Mouse (Mus musculus) frontal cortex, postnatal 10 days (tissue): ENCODE measurements around the gene Rars.
"Not testable (repeated sequence)": the region's sequence is repeated elsewhere in the genome, so short reads cannot be mapped to it uniquely, and the experiment has no call there.

Source experiments
- DNase-seq, 2 experiments: peaks; one replicate each; pipeline ENCODE4 v3.0.0; 2022; ENCODE audit warnings: low spot score in 2 of 2, mixed read lengths in 1 of 2

Gene Rars

DNA sequence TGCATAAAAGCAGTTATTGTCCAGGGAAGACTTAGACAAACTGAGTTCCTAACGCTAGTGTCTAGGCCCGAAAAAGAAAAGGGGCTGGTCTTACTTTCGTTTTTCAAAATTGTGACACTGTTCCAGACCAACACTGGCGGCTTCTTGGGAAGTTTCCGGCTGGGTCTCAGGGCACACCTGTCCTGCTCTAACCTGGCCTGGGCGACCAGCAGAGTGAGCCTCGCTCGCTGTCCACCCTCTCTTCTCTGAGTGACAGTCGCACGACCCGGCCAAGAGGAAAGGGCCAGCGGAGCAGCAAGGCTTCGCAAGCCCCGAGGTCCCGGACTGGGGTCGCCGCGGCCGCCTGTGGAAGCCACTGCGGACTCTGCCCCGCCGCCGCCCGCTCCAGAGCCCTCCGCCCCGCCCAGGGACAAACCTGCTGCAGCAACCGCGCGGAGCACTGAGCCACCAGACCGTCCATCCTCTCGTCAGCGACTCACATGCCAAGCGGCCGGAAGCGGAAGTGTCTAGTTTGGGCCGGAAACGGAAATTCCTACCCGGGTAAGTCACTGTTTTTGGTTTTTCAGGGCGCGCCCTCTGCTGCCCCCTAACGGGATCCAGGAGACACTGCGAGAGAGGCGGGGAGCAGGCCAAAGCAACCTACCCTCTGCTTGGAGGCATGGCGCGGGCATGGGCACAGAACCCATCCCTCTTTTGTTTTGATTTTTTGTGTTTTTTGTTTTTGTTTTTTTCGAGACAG is at the start of gene Rars:
Rars (minus strand) TSS at position 485 of the 739 bp plus-strand sequence.
- peak; percentile 84 to 91 for DNase-seq

DNA sequence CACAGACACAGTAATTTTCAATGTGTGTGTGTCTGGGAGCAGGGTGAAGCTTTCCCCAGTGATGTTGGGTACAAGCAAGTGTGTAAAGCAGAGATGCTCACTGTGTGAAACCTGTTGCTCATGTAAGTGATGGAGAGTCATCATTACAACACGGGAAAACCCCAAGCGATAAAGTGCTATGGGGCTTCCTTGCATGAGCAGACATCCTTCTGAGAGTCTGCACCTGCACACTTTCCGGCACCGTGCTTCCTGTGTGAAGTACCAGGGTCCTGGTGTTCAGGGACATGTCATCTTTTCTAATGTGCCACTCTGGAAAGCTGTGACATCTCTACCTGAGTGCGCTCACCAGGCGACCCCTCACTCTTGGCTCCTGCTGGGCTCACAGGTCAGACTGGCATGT is 48.5 kb upstream of the Rars start:
- no peak for DNase-seq

DNA sequence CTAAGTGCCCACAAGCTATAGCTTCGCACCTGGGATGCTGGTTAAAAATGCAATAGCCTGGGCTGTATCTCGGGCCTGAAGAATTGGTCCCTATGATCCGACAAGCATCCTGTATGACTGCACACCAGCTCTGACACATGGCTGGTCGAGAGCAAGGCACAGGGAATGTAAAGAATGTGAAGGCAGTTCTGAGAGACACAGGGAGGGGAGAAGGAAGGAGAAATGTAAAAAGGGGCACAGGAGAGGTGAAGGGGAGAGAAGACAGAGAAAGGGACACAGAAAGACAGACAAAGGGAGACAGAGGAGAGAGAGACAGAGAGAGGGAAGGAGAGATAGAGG is 44.2 kb upstream of the Rars start:
- no peak for DNase-seq

DNA sequence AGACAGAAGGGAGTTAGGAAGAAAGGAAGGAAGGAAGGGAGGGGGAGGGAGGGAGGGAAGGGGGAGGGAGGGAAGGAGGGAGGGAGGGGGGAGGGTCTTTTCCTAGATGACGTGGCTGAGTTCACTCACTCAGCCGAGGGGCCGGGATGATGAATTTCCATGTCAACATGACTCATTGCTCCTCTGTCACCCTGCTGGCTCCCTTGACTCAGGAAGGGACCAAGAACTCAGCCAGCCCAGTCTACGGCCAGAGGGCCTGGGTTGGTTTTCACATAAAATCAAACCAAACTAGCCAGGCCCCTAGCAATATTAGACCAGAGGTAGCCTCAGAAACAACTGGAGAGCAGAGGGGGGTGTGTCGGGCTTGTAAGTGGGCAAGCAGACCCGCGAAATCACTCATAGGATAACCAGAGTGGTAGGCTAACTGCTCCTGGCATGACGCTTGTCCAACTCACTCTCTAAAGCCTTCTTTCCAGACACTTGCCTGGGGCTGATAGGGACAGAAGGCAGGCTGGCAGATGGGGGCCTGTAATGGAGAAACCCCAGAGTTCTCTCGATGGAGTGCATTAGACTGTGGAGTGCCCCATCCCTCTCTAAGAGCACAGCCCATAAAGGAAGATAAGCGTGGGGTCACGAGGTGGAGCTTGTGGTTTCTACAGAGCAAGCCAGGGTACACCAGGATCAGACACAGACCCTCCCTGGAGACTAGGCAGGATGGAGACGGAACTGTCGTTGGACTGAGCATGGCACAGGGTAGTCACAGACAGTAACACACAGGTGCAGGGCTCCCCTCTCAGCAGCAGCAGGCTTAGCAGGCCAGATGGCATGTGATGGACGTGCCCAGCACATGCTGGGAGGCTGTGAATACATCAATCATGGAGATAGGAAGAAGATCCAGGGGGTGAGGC is 43.6 kb upstream of the Rars start:
- no peak for DNase-seq

DNA sequence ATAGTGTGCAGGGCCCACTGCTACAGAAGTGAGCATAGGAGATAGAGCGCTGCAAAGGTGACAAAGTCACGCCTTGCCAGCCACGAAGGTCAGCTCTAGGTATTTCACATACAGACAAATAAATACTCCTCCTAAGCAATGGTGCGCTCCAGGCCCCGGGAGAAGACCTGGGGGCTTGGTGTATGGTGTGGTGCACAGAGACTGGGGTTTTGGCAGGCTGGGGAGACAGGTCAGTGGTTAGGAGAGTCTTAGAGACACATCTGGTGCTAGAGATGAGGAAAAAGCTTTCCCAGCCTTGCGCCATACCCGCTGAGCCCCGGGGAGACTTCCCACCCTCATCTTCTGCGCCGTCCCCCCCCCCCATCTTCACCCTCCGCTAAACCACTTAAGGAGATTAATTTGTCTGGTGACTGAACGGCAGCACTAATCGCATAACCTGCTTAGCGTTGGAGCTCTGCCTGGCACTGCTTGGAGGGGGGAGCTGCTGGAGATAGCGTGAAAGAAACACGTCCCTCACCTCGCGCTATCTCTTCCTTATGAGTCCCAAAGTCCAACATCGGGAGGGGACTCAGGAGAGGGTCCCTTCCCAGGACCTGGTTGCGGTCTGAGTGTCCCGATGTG is 39.4 kb upstream of the Rars start:
- no peak for DNase-seq

DNA sequence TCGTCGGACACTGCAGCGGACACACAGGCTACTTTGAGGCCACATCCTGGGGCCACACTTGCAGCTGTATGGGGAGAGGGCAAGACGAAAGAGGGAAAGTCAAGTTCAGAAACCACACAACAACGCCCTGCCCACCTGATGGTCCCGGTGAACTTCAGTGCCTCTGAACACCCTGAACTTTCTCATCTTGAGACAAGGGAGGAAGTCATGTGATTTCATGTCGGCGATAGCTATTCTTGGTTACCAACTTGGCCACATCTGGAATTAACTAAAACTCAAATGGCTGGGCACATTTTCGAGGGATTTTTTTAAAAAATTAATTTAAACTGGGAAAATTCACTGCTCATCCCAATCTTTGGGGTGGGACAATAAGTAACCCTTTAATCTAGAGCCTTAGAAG is 36.7 kb upstream of the Rars start:
- no peak for DNase-seq

DNA sequence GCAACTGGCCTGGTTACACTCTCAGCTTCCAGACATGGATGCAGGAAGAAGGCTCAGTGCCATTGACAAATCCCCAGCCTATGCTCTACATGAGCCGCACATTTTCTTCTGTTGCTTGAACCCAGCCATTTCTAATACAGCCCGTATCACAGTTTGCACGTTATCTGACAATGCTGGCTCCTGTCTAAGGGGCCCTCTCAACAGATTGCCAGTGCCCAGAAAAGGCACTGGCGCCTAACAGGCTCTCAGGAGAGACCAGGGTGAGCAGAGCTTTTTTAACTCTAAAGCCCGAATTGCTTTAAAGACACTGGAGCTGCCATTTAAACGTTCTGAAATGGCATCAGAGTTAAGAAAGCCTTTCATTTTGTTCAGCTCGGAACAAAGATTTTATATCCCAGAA is 31.8 kb upstream of the Rars start:
- no peak for DNase-seq

DNA sequence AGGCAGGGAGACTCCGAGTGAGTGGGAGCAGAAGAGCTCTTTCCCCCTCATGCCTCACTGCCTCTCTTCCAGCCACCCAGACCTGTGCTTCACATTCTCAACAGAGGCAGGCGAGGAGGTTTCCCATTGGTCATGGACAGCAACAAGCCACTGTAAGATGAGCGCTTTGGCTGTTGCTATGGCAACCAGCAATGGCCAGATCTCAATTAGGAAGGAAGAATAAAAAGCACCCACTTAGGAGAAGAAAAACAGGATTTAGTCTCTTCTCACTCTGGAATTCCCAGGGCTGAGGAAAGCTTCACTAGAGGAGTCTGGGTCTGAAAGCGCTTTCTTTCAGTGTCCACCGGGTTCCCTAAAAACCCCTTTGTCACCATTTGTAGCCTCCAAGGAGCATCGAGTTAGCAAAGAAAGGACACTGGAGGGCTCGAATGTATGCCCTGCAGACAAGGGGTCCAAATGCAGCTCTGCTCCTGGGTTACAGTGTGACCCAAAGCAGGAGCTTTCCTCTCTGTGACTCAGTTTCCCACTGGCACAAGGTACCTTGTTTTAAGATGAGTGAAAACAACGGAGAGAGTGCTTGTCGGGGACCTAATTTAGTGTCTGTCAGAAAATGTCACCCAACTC is 30.8 kb upstream of the Rars start:
- DNase-seq: peak; percentile 72 to 76

DNA sequence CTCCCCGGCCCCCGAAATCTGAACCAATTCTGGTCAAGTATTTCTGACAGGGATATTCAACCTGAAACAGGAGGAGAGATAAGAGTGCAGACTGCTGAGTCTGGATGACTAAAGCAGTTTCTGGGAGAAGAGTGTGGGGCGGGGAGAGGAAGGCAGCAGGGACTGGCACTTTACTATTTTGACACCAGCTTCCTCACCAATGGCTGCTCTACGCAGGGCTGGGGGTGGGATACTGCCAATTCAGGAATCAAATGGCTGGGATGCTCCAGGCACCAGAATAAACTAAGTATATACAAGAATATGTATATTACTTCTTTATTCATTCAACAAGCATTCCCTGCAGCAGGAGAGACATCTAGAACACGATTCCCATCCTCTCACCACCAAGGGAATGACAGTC is 29.3 kb upstream of the Rars start:
- no peak for DNase-seq

DNA sequence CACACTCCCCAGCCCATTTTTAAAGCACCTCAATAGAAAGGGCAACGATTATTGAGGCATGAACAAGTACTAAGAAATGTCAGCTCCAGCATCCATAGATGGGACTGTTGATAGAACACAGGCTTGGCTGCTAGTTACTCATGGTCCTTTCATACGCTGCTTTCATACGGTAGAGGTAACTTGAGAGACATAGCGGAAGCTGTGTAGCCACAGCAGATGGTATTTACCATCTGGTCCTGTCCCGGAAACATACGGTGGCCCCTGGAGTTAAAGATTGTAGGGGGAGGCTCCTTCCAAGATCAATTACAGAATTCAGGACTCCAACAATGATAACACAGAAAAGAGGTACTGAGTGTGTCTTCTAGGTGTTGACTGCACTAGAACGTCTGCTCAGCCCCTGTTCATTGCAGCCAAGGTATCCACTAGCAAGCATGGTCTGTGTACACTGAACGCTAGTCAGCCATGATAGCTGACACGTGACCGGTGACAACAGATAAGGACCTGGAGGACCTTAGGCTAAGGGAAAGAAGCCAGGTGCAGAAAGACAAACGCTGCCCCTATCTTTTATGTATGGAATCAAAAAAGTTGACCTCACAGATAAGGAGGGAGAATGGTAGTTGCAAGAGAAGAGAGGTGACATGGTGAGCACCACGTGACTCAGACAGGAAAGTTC is 23.2 kb upstream of the Rars start:
- no peak for DNase-seq

DNA sequence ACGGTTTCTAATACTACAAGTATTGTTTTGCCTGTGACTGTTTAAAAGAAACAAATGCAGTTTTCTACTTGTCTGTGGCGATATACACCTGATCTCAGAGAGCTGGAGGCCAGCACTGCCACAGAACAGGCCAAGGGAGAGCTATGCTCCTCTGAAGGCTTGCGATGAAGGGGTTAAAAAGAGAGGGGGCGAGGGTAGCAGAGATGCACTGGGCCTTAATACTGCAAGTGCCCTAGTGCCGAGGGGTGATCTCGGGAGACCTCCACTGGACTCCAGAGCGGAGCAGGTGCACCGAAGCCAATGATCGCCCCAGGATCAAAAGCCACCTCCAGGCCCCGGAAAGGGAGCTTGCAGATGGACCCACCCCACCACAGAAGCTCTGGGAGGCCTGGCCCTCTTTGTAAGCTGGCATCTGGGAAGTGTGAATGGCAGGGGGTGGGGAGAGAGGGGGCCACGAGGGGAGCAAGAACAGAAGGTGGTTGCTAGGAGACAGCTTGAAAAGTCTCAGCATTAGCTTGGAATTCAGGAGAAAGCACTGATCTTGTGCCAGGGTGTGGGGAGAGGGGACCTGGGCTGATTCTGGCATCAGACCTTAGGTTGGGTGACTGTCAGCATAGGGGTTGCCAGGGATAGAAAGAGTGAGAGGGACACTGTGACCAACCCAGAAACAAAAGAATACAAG is 22.2 kb upstream of the Rars start:
- DNase-seq: peak; percentile 59 to 71

DNA sequence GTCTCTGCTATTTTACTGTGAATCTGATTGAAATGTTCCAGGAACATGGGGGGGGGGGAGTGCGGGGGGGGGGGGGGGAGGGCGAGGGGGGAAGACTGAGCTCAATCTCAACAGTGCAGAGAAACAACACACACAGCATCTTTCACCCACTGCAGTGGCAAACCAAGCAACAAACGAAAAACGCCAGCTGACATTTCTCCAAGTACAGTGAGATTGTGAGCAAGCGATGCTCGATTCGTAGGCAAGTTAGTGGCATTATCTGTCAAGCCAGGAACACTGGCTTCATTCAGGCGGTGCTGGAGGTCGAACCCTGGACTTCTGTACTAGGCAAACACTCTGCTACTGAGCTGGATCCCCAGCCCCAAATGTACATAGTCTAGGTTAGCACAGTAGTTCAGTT is 21.3 kb upstream of the Rars start:
- DNase-seq: no peak

DNA sequence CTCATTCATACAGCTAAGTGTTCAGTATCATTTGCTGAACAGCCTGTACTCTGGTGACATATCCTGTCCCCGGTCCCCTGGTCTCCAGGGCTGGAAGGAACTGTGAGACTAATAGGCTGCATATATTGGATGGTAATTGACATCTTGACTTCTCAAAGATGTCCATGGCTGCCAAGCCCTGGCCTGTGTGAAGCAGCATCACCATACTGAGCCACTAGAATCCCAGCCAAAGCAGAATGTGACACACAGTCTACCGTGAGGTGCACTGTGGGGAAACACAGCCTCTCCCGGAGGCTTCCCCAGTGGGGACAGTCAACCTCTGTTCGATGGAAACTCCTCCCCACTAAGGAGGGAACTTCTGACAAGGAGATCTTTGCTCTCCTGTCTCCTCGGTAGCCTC is 20.6 kb upstream of the Rars start:
- DNase-seq: no peak

DNA sequence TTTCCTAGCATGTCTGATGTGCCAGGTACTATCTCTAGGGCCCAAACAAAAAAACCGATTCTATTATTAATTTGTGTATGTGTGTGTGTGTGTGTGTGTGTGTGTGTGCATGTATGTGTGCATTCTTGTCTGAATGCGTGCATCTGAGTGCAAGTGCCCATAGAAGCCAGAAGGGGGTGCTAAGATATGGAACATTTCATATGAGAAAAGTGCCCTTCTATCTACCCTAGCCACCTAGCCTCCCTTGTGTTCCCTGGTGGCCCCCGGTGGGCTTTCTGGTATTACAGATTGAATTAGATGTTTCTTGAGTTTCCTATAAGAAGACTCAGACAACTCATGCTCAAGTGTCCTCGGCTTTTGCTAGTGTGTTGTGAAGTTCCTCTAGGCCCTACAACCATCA is 19.3 kb upstream of the Rars start:
- no peak for DNase-seq

DNA sequence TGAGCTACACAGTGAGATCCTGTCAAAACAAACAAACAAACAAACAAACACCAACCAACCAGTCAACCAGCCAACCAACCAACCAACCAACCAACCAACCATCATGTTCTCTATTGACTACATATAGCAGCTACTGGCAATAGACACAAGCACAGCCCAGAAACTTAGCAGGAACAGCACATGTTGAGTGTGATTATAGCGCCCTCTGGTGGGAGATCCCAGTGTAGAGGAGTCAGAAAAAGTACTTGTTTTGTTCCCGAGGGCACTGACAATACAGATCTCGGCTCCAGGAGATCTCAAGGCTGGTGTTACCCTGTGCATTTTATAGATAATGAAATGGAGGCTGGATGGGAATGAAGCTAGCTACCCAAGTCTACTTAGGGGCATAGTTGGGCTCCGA is 18.4 kb upstream of the Rars start:
- no peak for DNase-seq

DNA sequence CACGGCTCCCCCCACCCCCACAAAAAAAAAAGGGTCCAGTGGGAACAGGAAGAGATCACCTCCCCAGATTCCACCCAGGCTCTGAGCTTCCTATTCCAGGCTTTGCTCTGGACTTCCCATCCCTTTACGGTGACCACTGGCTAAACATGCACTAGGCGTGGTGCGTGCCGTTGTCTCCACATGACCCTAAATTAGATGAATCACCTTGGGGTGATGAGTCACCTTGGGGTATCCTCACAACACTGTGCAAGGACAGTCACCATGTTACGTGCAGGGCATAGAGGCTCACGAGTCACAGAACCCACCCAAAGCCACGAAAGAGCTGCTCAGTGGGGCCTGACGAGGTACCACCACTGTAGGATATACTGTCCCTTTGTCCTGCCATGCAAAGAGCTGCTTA is 10.0 kb upstream of the Rars start:
- DNase-seq: no peak

DNA sequence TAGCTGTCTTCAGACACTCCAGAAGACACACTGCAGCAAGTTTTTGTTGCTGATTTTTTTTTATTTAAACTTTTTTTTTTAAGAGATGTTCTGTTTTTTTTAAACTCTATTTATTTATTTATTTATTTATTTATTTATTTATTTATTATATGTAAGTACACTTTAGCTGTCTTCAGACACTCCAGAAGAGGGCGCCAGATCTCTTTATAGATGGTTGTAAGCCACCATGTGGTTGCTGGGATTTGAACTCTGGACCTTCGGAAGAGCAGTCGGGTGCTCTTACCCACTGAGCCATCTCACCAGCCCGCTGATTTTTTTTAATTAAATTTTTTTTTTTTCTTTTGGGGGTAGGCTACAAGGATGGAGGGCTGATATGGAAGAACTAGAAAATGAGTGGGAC is 8.3 kb upstream of the Rars start:
- not testable (repeated sequence) for DNase-seq

DNA sequence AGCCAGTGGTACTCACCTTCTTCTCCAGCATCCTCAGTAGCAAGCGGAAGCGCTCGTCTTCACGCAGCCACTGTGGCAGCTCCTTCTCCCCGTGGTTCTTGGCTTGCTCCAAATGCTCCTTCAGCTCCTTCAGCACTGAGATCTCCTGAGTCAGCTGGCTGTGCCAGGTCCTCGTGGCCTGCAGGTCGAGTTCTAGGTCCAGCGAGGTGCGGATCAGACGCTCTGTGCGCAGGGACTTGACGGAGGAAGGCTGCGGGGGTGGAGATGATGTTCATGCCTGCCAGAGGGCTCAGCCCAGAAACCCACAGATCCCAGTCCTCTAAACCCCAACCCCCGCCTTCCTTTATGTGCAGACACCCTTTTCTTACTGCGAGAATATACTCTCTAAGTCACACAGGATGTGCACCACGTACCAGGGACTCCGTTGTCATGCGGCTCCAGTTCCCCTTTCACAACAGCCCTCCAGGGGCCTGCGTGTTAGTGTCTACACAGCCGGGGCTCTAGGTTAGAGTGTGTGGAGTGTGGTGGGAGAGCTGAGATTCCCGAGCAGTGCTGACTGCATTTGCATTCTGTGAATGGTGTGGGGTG is 7.5 kb upstream of the Rars start:
- DNase-seq: no peak

DNA sequence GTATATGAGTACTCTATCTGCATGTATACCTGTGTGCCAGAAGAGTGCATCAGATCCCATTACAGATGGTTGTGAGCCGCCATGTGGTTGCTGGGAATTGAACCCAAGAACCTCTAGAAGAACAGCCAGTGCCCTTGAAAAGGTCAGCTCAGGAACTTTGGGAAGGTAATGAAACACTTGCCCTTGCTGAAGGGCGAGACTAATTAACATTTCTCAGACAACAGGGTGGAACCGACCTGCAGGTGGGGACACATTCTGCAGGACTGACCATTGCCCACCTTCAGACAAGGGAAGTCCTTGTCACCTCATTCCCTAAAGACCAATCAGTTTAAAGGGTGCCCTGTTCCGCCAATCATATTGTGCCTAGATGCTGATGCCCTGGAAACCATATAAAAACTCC is 6.5 kb upstream of the Rars start:
- DNase-seq: not testable (repeated sequence)

DNA sequence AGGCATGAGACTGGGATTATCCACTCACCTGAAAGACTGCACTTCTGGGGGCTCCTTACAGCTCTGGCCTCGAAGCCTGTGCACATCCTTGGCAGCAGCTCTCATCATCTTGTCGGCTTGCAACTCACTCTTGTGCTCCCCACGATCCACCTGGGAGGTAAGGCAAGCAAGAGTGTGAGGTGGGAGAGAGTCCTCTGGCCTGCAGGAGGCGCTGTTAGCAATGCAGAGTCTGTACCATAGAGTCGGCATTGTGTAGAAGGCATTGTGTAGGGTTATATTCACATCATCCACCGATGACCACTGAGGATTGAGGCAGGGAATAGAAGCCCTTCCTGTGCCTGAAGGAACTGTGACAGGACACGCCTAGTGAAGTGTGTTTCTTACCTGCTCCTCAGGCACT is 6.0 kb upstream of the Rars start:
- no peak for DNase-seq
